Mouse (Mus musculus) megakaryocyte, embryonic 14.5 days (primary cell): ENCODE measurements around the gene Tulp3.

ENCODE experiments used
- FLI1 ChIP-seq: IDR thresholded peaks from 2 replicates; pipeline ENCODE4 v1.6.1; 2012; ENCODE audit warnings: low read length, inconsistent platforms, mixed read lengths
- GATA1 ChIP-seq: IDR thresholded peaks from 3 replicates; pipeline ENCODE4 v1.6.1; 2012; ENCODE audit warnings: mixed read lengths, low read length, inconsistent platforms, borderline replicate concordance

DNA sequence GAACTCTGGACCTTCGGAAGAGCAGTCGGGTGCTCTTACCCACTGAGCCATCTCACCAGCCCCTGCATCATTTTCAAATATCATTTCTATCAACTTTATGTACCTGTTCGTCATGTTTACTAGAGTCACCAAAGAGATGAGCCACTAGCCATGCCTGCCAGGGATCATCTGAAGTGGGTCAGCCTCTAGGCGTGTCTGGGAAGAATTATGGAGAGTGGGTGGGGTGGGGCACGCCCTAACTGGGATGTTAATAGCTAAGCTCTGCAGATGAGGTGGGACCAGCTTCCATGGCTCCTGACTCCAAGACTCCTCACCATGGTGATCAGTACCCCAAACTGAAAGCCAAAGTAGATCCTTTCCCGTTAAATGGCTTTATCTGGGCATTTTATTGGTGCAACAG lies 40.9 kb downstream of the Tulp3 start:
- no peak for TF ChIP-seq GATA1
- TF ChIP-seq FLI1: no peak
